Mouse (Mus musculus): ENCODE data around the gene Kalrn.

- TF ChIP-seq POLR2A (IDR thresholded peaks at IDR 0.05; ENCODE audit: extremely low read depth, insufficient read depth, low read length) (no peak), CTCF (IDR thresholded peaks at IDR 0.05; ENCODE audit: extremely low read depth, insufficient read depth, low read length) (no peak)
These were observed 65.2 kb downstream of the Kalrn start for GRCm38 (mm10) chr16:34508125-34508524.
